Mouse (Mus musculus): ENCODE data around the gene Poll. TPM values are rescaled to one million over a fixed set of nuclear protein-coding genes. Genes with fewer than 3 reads are reported as not detected.

The Poll gene
- polyA plus RNA-seq (2011; ENCODE audit: insufficient read length, low read depth, missing spikeins) = 5.1 and 5.6 TPM in 2 replicates

DNA sequence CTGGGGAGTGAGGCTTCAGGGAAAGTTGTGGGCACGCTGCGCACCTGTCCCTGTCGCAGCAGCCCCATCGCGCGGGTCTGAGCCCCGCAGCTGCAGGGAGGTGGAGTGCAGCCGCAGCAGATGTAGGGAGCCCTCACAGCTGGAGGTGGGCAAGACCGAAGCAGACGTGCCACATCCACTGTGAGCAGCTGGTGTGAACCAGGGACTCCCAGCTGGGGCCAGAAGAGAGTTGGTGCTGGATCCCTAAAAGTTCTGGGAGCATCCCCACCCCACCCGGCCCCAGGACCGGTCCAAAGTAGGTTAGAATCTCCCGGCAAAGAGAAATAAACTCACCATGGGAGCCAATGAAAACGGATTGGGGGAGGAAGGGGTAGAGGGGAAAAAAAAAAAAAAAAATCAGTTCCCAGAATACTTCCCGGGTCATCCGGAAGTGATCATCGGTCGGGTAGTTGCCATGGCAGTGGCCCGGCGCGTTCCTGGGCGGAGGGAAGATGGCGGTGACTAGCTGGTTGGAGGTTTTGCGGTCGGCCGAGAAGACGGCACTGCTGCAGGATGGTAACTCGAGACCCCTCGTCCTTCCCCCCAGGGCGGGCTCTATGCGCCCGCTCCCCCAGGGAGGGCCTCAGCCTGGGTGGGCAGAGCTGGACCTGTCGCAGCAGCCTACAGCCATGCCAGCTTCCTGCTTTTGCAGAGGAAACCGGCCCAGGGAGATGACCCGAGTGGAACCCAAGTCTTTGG lies at the start of gene Poll, which contains the start of gene Gm17018:
Gene Poll (minus strand): TSS at position 379 of the 738 bp plus-strand sequence.
Gene Gm17018 (plus strand): TSS at position 463 of the 738 bp plus-strand sequence.
- no peak within 1 kb of the TSS for H3K27ac ChIP-seq (ENCODE audit: insufficient read depth, low read length)
- H3K4me1 ChIP-seq (ENCODE audit: control insufficient read depth, insufficient read depth, low read length) = peaks cover 4% of the 10 kb centered on the region; the same call in 1 of the 2 replicates
- H3K4me3 ChIP-seq (ENCODE audit: insufficient read depth, low read length) = peak within 1 kb of the TSS; percentile 93
- TF ChIP-seq POLR2A (IDR thresholded peaks at IDR 0.05; ENCODE audit: low read depth, low read length) = peak; percentile 62
- TF ChIP-seq CTCF (IDR thresholded peaks at IDR 0.05; ENCODE audit: borderline replicate concordance, insufficient read depth, low read length) = no peak

DNA sequence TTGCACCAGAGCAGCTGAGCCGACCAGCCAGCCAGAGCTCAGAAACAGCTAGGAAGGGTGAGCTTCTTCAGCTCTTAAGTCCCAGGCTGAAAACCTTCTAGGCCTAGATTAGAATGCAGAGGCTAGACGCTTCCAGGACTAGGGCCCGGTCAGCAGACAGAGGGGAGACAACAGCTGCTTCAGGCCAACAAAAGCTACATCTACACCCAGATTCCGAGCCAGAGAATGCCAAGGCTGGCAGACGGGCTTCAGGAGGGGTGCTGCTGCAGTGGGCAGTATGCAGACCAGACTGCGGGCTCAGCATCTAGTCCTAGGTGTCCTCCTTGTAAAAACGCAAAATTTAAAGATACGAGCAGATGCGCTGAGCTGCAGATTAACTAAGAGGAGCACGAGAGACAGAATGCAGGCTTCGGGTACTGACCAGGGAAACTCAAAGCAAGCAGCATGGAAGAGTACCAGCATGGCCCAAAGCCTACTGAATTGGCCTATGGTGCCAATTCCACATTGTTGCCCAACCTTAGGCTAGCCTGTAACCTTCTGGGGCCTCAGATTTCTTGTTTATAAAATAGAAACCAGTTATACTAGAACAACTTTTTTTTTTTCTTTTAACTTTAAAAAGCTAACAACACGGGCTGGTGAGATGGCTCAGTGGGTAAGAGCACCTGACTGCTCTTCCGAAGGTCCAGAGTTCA lies 48.5 kb upstream of the Poll start:
- no peaks in the 10 kb centered on the region for H3K4me1 ChIP-seq (ENCODE audit: control insufficient read depth, insufficient read depth, low read length)
- no peak overlapping the region for H3K27ac ChIP-seq (ENCODE audit: insufficient read depth, low read length)
- TF ChIP-seq POLR2A (IDR thresholded peaks at IDR 0.05; ENCODE audit: low read depth, low read length) (no peak), CTCF (IDR thresholded peaks at IDR 0.05; ENCODE audit: borderline replicate concordance, insufficient read depth, low read length) (no peak)
- H3K4me3 ChIP-seq (ENCODE audit: insufficient read depth, low read length) = no peak overlapping the region

DNA sequence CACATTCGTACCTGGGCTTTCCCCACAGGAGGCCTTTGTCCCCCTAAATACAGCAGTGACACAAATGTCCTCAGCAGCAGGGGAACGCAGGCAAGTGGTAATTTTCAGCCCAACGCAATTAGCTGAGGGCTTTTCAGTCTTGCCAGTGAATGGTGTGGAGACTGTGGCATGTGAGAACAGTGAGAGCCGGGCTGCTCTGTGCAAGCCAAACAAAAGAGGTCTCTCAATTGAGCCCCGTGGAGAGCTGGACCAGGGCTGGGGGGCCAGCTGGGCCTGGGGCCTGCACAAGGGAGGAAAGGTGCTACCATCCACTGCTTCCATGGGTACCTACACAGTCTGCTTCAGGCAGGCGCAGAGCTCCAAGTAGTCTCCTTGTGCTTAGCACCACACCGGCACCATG lies 47.1 kb upstream of the Poll start:
- TF ChIP-seq POLR2A (IDR thresholded peaks at IDR 0.05; ENCODE audit: low read depth, low read length) (no peak), CTCF (IDR thresholded peaks at IDR 0.05; ENCODE audit: borderline replicate concordance, insufficient read depth, low read length) (no peak)
- H3K27ac ChIP-seq (ENCODE audit: insufficient read depth, low read length) = no peak overlapping the region
- H3K4me3 ChIP-seq (ENCODE audit: insufficient read depth, low read length) = no peak overlapping the region
- no peaks in the 10 kb centered on the region for H3K4me1 ChIP-seq (ENCODE audit: control insufficient read depth, insufficient read depth, low read length)

DNA sequence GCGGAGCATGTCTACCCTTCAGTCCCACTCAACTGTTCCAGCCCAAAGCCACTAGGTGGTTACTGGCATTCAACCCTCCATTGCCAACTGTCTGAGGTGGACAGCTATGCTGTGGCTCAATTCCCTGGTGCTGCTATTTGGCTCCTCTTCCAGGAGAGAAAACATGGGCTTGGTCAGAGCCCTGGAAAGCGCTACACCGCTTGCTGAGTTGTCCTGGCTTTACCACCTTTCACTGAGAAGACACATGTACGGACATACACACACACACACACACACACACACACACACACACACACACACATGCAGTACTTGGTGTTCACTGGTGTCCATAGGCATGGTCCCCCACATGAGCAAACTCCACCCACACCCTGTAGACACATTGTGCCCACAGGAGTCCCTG lies 46.4 kb upstream of the Poll start:
- TF ChIP-seq CTCF (IDR thresholded peaks at IDR 0.05; ENCODE audit: borderline replicate concordance, insufficient read depth, low read length) (no peak), POLR2A (IDR thresholded peaks at IDR 0.05; ENCODE audit: low read depth, low read length) (no peak)
- H3K4me3 ChIP-seq (ENCODE audit: insufficient read depth, low read length) = no peak overlapping the region
- no peak overlapping the region for H3K27ac ChIP-seq (ENCODE audit: insufficient read depth, low read length)
- H3K4me1 ChIP-seq (ENCODE audit: control insufficient read depth, insufficient read depth, low read length) = no peaks in the 10 kb centered on the region

DNA sequence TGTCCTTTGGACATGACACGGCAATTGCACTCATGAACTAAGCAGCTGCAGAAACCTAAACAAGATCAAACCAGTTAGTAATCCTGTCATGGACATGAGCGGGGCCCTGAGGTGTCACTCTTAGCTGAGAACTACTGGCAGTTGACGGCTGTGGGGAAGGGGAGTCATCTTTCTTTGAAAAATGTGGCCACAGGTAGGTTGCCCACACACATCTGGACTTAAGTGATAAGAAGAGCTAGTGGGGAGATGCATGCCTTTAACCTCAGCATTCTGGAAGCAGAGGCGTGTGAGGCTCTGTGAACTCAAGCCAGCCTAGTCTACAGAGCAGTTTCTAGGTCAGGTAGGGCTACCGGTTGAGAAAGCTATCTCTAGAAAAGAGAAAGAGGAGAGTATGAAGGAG lies 42.3 kb upstream of the Poll start:
- Histone ChIP-seq H3K4me1 (ENCODE audit: control insufficient read depth, insufficient read depth, low read length) (no peaks in the 10 kb centered on the region), H3K4me3 (ENCODE audit: insufficient read depth, low read length) (no peak overlapping the region), H3K27ac (ENCODE audit: insufficient read depth, low read length) (no peak overlapping the region)
- TF ChIP-seq CTCF (IDR thresholded peaks at IDR 0.05; ENCODE audit: borderline replicate concordance, insufficient read depth, low read length) (no peak), POLR2A (IDR thresholded peaks at IDR 0.05; ENCODE audit: low read depth, low read length) (no peak)

DNA sequence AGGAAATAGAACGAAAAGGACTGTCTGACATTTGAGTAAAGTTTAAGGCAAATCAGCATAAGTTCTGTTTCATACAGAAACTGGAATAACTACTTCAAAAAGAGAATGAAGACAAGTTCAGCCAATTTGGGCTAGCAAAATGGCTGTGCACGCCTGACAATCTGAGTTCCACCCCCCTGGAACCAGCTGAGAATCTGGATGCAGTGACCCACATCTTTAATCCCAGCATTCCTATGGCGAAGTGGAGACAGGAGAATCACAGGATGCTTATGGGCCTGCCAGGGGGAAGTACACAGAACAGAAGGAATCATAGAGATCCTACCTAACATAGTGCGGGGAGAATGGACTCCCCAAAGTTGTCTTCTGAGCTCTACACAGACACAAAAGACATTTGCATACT lies 36.8 kb upstream of the Poll start:
- no peaks in the 10 kb centered on the region for H3K4me1 ChIP-seq (ENCODE audit: control insufficient read depth, insufficient read depth, low read length)
- no peak overlapping the region for H3K4me3 ChIP-seq (ENCODE audit: insufficient read depth, low read length)
- no peak overlapping the region for H3K27ac ChIP-seq (ENCODE audit: insufficient read depth, low read length)
- no peak for TF ChIP-seq CTCF (IDR thresholded peaks at IDR 0.05; ENCODE audit: borderline replicate concordance, insufficient read depth, low read length)
- TF ChIP-seq POLR2A (IDR thresholded peaks at IDR 0.05; ENCODE audit: low read depth, low read length) = no peak

DNA sequence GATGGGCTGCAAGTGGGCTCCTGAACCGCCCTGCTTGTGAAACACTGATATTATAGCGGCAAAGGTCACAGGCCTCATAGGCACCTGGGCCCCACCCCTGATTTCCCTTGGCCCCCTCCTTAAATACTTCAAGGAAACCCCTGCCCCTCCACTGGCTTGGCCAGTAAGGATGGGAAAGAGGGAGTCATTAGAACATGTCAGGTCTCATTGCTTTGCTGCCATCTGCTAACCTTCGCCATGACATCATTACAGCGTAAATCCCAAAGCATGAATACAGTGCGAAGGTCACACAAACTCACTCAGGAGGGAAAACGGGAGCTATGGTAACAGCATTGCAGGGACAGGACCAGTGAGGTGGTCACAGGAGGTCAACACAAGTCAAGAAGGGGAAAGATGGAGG lies 36.1 kb upstream of the Poll start:
- no peak overlapping the region for H3K4me3 ChIP-seq (ENCODE audit: insufficient read depth, low read length)
- no peak for TF ChIP-seq POLR2A (IDR thresholded peaks at IDR 0.05; ENCODE audit: low read depth, low read length)
- no peak for TF ChIP-seq CTCF (IDR thresholded peaks at IDR 0.05; ENCODE audit: borderline replicate concordance, insufficient read depth, low read length)
- H3K27ac ChIP-seq (ENCODE audit: insufficient read depth, low read length) = no peak overlapping the region
- H3K4me1 ChIP-seq (ENCODE audit: control insufficient read depth, insufficient read depth, low read length) = no peaks in the 10 kb centered on the region

DNA sequence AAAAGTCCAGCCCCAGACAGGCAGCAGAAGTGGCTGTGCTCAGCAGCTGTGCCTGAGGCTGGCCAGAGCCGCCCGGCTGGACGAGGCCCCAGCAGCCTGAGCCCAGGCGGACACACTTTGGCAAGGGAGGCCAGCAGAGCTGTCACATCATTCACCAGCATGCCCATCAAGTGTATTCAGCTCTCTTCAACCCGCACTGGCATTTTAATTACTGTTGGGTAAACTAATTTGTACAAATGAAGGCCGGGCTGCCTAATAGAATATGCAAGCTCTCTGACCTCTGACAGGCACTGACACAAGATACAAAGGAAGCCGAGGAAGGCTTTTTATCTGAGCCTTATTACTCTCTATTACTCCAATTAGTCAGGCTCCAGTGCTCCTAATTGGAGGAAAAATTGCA lies 35.7 kb upstream of the Poll start:
- H3K27ac ChIP-seq (ENCODE audit: insufficient read depth, low read length) = no peak overlapping the region
- H3K4me1 ChIP-seq (ENCODE audit: control insufficient read depth, insufficient read depth, low read length) = no peaks in the 10 kb centered on the region
- no peak for TF ChIP-seq CTCF (IDR thresholded peaks at IDR 0.05; ENCODE audit: borderline replicate concordance, insufficient read depth, low read length)
- TF ChIP-seq POLR2A (IDR thresholded peaks at IDR 0.05; ENCODE audit: low read depth, low read length) = no peak
- H3K4me3 ChIP-seq (ENCODE audit: insufficient read depth, low read length) = no peak overlapping the region

DNA sequence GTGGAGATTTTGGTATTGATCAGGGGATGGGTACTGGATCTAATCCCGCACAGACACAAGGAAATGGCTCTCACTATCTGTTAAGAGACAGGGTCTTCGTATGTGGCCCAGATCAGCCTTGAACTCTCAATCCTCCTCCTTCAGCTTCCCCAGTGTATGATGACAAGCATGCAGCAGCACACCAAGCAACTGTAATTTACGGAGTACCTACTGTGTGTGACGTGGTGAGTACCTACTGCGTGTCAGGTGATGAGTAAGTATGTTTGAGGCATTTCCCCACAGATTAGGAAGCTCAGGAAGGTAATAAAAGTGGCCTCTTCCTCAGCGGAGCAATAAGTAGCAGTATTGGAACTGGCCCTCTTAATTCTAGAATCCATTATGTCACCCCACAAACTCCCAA lies 35.1 kb upstream of the Poll start:
- TF ChIP-seq POLR2A (IDR thresholded peaks at IDR 0.05; ENCODE audit: low read depth, low read length) (no peak), CTCF (IDR thresholded peaks at IDR 0.05; ENCODE audit: borderline replicate concordance, insufficient read depth, low read length) (no peak)
- H3K4me1 ChIP-seq (ENCODE audit: control insufficient read depth, insufficient read depth, low read length) = no peaks in the 10 kb centered on the region
- no peak overlapping the region for H3K4me3 ChIP-seq (ENCODE audit: insufficient read depth, low read length)
- H3K27ac ChIP-seq (ENCODE audit: insufficient read depth, low read length) = no peak overlapping the region

DNA sequence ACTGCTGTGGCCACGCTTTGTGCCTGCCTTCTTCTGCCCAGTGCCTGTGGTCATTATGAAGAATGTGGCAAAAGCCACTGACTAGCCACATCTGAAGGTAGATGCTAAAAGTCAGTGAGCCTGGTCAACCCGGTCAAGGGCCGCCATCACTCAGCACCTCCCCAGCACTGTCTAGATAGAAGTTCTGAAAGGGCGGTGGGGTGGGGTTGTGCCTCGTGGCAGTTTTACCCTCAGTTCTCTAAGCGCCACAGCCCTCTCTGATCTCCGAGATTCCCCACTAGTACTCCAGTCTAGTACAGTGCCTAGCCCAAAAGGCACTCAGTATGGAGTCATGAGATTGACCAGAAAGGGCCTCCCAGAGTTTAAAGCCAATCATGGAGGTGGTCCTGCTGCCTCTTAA lies 33.7 kb upstream of the Poll start:
- no peak for TF ChIP-seq CTCF (IDR thresholded peaks at IDR 0.05; ENCODE audit: borderline replicate concordance, insufficient read depth, low read length)
- TF ChIP-seq POLR2A (IDR thresholded peaks at IDR 0.05; ENCODE audit: low read depth, low read length) = no peak
- H3K27ac ChIP-seq (ENCODE audit: insufficient read depth, low read length) = no peak overlapping the region

More for the DNA sequence above, 33.7 kb upstream of the Poll start:
- no peak overlapping the region for H3K4me3 ChIP-seq (ENCODE audit: insufficient read depth, low read length)
- H3K4me1 ChIP-seq (ENCODE audit: control insufficient read depth, insufficient read depth, low read length) = no peaks in the 10 kb centered on the region

All from embryonic fibroblast, embryonic 13.5 days (primary cell).